Mouse (Mus musculus): ENCODE measurements around the gene Acsf2.

- TF ChIP-seq CTCF (IDR thresholded peaks at IDR 0.05; ENCODE audit: borderline replicate concordance, control insufficient read depth, extremely low read depth, insufficient read depth, low read length, poor library complexity) (no peak), POLR2A (IDR thresholded peaks at IDR 0.05; ENCODE audit: control insufficient read depth, extremely low read depth, insufficient read depth, low read length, poor library complexity) (no peak)
Measured at GRCm38 (mm10) chr11:94621458-94621852, 19.8 kb upstream of the Acsf2 start.

Measured in thymus, adult 2 months (tissue).